Mouse (Mus musculus) embryonic facial prominence, embryonic 11.5 days (tissue): Measurements from ENCODE around the gene Chmp6. TPM values are rescaled to one million over a fixed set of nuclear protein-coding genes. Genes with fewer than 3 reads are reported as not detected.

Experiments
- ATAC-seq: fragments of 200-750 bp; cut with Nextera tagmentation; replicated peaks from 2 replicates; pipeline ENCODE4 v1.8.0; 2017; ENCODE audit warnings: low read depth; ENCODE audit not compliant: insufficient number of reproducible peaks, low FRiP score, low TSS enrichment
- DNase-seq: peaks from one replicate; pipeline ENCODE4 v3.0.0-alpha.2; 2015; ENCODE audit warnings: low spot score
- H3K27ac ChIP-seq: fragments of 300-500 bp; sonication (generic); replicated peaks from 2 replicates; pipeline ENCODE4 v1.5.1; 2014; ENCODE audit warnings: mild to moderate bottlenecking, low read depth, low read length, control low read depth
- H3K27me3 ChIP-seq: fragments of 300-500 bp; sonication (generic); 2 replicates; pipeline ENCODE4 v1.6.1; 2014; ENCODE audit warnings: mild to moderate bottlenecking, low read length, moderate library complexity, mixed read lengths; ENCODE audit not compliant: control insufficient read depth, insufficient read depth
- H3K36me3 ChIP-seq: fragments of 300-500 bp; sonication (generic); replicated peaks from 2 replicates; pipeline ENCODE4 v1.6.1; 2014; ENCODE audit warnings: low read depth, mild to moderate bottlenecking, low read length, moderate library complexity, mixed read lengths; ENCODE audit not compliant: control insufficient read depth, insufficient read depth
- H3K4me1 ChIP-seq: fragments of 300-500 bp; sonication (generic); 2 replicates; pipeline ENCODE4 v1.6.1; 2014; ENCODE audit warnings: low read length, mixed read lengths; ENCODE audit not compliant: control insufficient read depth, insufficient read depth
- H3K4me2 ChIP-seq: fragments of 300-500 bp; sonication (generic); 2 replicates; pipeline ENCODE4 v1.6.1; 2014; ENCODE audit warnings: low read depth, mild to moderate bottlenecking, control low read depth, low read length, moderate library complexity
- H3K4me3 ChIP-seq: fragments of 300-500 bp; sonication (generic); 2 replicates; pipeline ENCODE4 v1.5.1; 2014; ENCODE audit warnings: low read depth, low read length, control low read depth
- H3K9ac ChIP-seq: fragments of 300-500 bp; sonication (generic); replicated peaks from 2 replicates; pipeline ENCODE4 v1.6.1; 2014; ENCODE audit warnings: mild to moderate bottlenecking, control low read depth, low read length
- H3K9me3 ChIP-seq: fragments of 300-500 bp; sonication (generic); replicated peaks from 2 replicates; pipeline ENCODE4 v1.6.1; 2016; ENCODE audit warnings: mild to moderate bottlenecking, low read length, inconsistent platforms, mixed read lengths; ENCODE audit not compliant: control insufficient read depth
- WGBS: fragments of 180-500 bp; shearing (Covaris S2); extraction: QIAGEN DNeasy Blood & Tissue Kit; methylation state at CpG from one replicate; pipeline ENCODE4 v1.1.7; 2014; 5-methylcytosine and 5-hydroxymethylcytosine counted together
- polyA plus RNA-seq: library from polyadenylated mRNA; unstranded; fragments of >200 nt; fragmentation: Nextera tagmentation; extraction: Ambion mirVana; gene quantifications from 2 replicates; pipeline ENCODE4 v1.2.1, GENCODE M21; 2014

Chmp6 gene
- polyA plus RNA-seq, 1 experiment from 2014 or later = 93.8 TPM

GRCm38 (mm10) chr11:119877124-119877523 is 36.1 kb upstream of the Chmp6 start:
- no peaks in the 10 kb centered on the region; the same call in 1 of the 2 replicates for H3K36me3 ChIP-seq
- no peaks in the 10 kb centered on the region for H3K9me3 ChIP-seq
- H3K4me1 ChIP-seq = no peaks in the 10 kb centered on the region
- no peak overlapping the region for H3K4me2 ChIP-seq
- no peaks in the 10 kb centered on the region for H3K27me3 ChIP-seq
- H3K9ac ChIP-seq = no peak overlapping the region
- DNase-seq (no peak), ATAC-seq (no peak)
- H3K4me3 ChIP-seq = no peak overlapping the region
- 90% methylated on average over 7 of the region's 7 CpGs for WGBS
- no peak overlapping the region for H3K27ac ChIP-seq

- WGBS = 92% methylated on average over 5 of the region's 5 CpGs
- Histone ChIP-seq H3K27ac (no peak overlapping the region), H3K9ac (no peak overlapping the region), H3K27me3 (no peaks in the 10 kb centered on the region), H3K4me3 (no peak overlapping the region), H3K4me1 (no peaks in the 10 kb centered on the region), H3K9me3 (no peaks in the 10 kb centered on the region), H3K4me2 (no peak overlapping the region), H3K36me3 (no peaks in the 10 kb centered on the region)
- no peak for ATAC-seq
- DNase-seq = no peak
Measured at GRCm38 (mm10) chr11:119879573-119879972, 33.7 kb upstream of the Chmp6 start.

- Histone ChIP-seq H3K4me1 (no peaks in the 10 kb centered on the region), H3K9me3 (no peaks in the 10 kb centered on the region), H3K27me3 (no peaks in the 10 kb centered on the region), H3K4me3 (no peak overlapping the region), H3K9ac (no peak overlapping the region), H3K4me2 (no peak overlapping the region), H3K27ac (no peak overlapping the region), H3K36me3 (peaks cover 3% of the 10 kb centered on the region)
- ATAC-seq = no peak
- 70% methylated on average over 2 of the region's 2 CpGs for WGBS
- DNase-seq = no peak
Measured at GRCm38 (mm10) chr11:119883646-119884045, 29.6 kb upstream of the Chmp6 start.

- no peaks in the 10 kb centered on the region for H3K9me3 ChIP-seq
- 87% methylated on average over 3 of the region's 3 CpGs for WGBS
- H3K9ac ChIP-seq = no peak overlapping the region
- ATAC-seq = no peak
- peaks cover 4% of the 10 kb centered on the region for H3K36me3 ChIP-seq
- H3K27ac ChIP-seq = no peak overlapping the region
- no peaks in the 10 kb centered on the region for H3K27me3 ChIP-seq
- no peak for DNase-seq
- no peaks in the 10 kb centered on the region for H3K4me1 ChIP-seq
- no peak overlapping the region for H3K4me2 ChIP-seq
- no peak overlapping the region for H3K4me3 ChIP-seq
Measured at GRCm38 (mm10) chr11:119889966-119890365, 23.3 kb upstream of the Chmp6 start.

GRCm38 (mm10) chr11:119891601-119892215 is 21.5 kb upstream of the Chmp6 start:
- Histone ChIP-seq H3K4me3 (no peak overlapping the region), H3K36me3 (peaks cover 4% of the 10 kb centered on the region), H3K9me3 (no peaks in the 10 kb centered on the region), H3K4me2 (no peak overlapping the region), H3K4me1 (no peaks in the 10 kb centered on the region), H3K9ac (no peak overlapping the region), H3K27me3 (no peaks in the 10 kb centered on the region), H3K27ac (no peak overlapping the region)
- ATAC-seq = no peak
- 87% methylated on average over 7 of the region's 7 CpGs for WGBS
- no peak for DNase-seq

GRCm38 (mm10) chr11:119893667-119894236 is 19.5 kb upstream of the Chmp6 start:
- H3K27me3 ChIP-seq = no peaks in the 10 kb centered on the region
- H3K4me3 ChIP-seq = no peak overlapping the region
- 78% methylated on average over 10 of the region's 10 CpGs for WGBS
- no peak overlapping the region for H3K27ac ChIP-seq
- H3K9ac ChIP-seq = no peak overlapping the region
- peaks cover under 1% of the 10 kb centered on the region; the same call in 1 of the 2 replicates for H3K36me3 ChIP-seq
- no peak for DNase-seq
- H3K4me2 ChIP-seq = no peak overlapping the region
- no peaks in the 10 kb centered on the region for H3K4me1 ChIP-seq
- no peaks in the 10 kb centered on the region for H3K9me3 ChIP-seq
- ATAC-seq = no peak

- Histone ChIP-seq H3K4me2 (no peak overlapping the region), H3K36me3 (no peaks in the 10 kb centered on the region; the same call in 1 of the 2 replicates)
- WGBS = 56% methylated on average over 6 of the region's 6 CpGs
Measured at GRCm38 (mm10) chr11:119894634-119895033, 18.6 kb upstream of the Chmp6 start.

GRCm38 (mm10) chr11:119897041-119897440 is 16.2 kb upstream of the Chmp6 start:
- ATAC-seq = no peak
- 84% methylated on average over 9 of the region's 9 CpGs for WGBS

More at GRCm38 (mm10) chr11:119894634-119895033, 18.6 kb upstream of the Chmp6 start:
- no peak overlapping the region for H3K4me3 ChIP-seq
- H3K27me3 ChIP-seq = no peaks in the 10 kb centered on the region
- no peaks in the 10 kb centered on the region for H3K9me3 ChIP-seq
- ATAC-seq (no peak), DNase-seq (no peak)
- H3K4me1 ChIP-seq = no peaks in the 10 kb centered on the region
- H3K27ac ChIP-seq = no peak overlapping the region
- H3K9ac ChIP-seq = no peak overlapping the region

More at GRCm38 (mm10) chr11:119897041-119897440, 16.2 kb upstream of the Chmp6 start:
- Histone ChIP-seq H3K9ac (no peak overlapping the region), H3K9me3 (no peaks in the 10 kb centered on the region), H3K36me3 (no peaks in the 10 kb centered on the region), H3K4me2 (no peak overlapping the region), H3K4me3 (no peak overlapping the region), H3K27ac (no peak overlapping the region), H3K27me3 (no peaks in the 10 kb centered on the region), H3K4me1 (no peaks in the 10 kb centered on the region)
- no peak for DNase-seq
